In genomic region chr13:32986256-32986655, GRCm38 (mm10) we compare ENCODE assay signal across 27 mouse cellular contexts. TPM values are rescaled to one million over a fixed set of nuclear protein-coding genes. Genes with fewer than 3 reads are reported as not detected.
DNase-seq lines count a peak whose midpoint lies in the region; ATAC-seq and TF ChIP-seq lines count a peak whose summit lies in the region.
"Had no signal": no experiment of that assay in that cellular context is flagged by ENCODE, and none has a peak within 500 bp of the region (broad histone marks: within the 10 kb centered on the region; RNA-seq: fewer than 3 reads in every experiment).

No protein-coding gene starts in this region.

- TF ChIP-seq CTCF in MEL (IDR thresholded peaks at IDR 0.05 in 2 of 3, conservative IDR thresholded peaks at IDR 0.05 in 1 of 3; ENCODE audit: control insufficient read depth in 1 of 3, insufficient read depth in 1 of 3, low read depth in 2 of 3, low read length in 3 of 3, poor library complexity in 1 of 3, severe bottlenecking in 1 of 3), result no peak
- no peak for TF ChIP-seq CTCF in liver, embryonic 14.5 days (IDR thresholded peaks at IDR 0.05; ENCODE audit: low read depth)
- TF ChIP-seq CTCF in liver, postnatal 0 days (IDR thresholded peaks at IDR 0.05; ENCODE audit: low read depth), result no peak

- TF ChIP-seq EP300 in MEL (IDR thresholded peaks at IDR 0.05; ENCODE audit: low read depth in 1 of 2, low read length in 2 of 2), result peak; percentile 84
- peak; percentile 52 for TF ChIP-seq EP300 in liver, embryonic 14.5 days (IDR thresholded peaks at IDR 0.05; ENCODE audit: low read depth)
- peak; percentile 83 for TF ChIP-seq EP300 in liver, postnatal 0 days (IDR thresholded peaks at IDR 0.05; ENCODE audit: low read depth)

- DNase-seq in liver, embryonic 11.5 days (ENCODE audit: low spot score), result no peak
- no peak for DNase-seq in MEL (ENCODE audit: low read depth, low spot score)
- DNase-seq in liver, embryonic 14.5 days (ENCODE audit: low read depth in 3 of 3, low spot score in 3 of 3), result no peak
- DNase-seq in liver, postnatal 0 days, result no peak
- no peak for DNase-seq in urinary bladder, postnatal 10 days (ENCODE audit: low spot score)
- DNase-seq in gastrocnemius, adult 18-20 months (ENCODE audit: low spot score), result no peak
- DNase-seq: adrenal gland, adult 2 months; adrenal gland, postnatal 10 days; adrenal gland, postnatal 25 days; B cell, adult 2 months; cerebellum, adult 11 months; cerebellum, adult 18-20 months; cerebellum, adult 8-10 months; cerebellum, adult 9-11 months; cerebellum, postnatal 14 days; cerebellum, postnatal 36 days; embryo, embryonic 11 days had no signal

- H3K36me3 ChIP-seq in liver, embryonic 12.5 days, result no peaks in the 10 kb centered on the region
- H3K36me3 ChIP-seq in liver, embryonic 11.5 days (ENCODE audit: control insufficient read depth, insufficient read depth, low read length), result no peaks in the 10 kb centered on the region
- peaks cover 0 to 4% of the 10 kb centered on the region in 2 experiments; a peak in 2 of 4 replicates for H3K36me3 ChIP-seq in MEL (ENCODE audit: control insufficient read depth in 1 of 2, insufficient read depth in 2 of 2, low read length in 2 of 2)
- H3K36me3 ChIP-seq in liver, embryonic 14.5 days (replicated peaks; ENCODE audit: control insufficient read depth, insufficient read depth, low read depth), result no peaks in the 10 kb centered on the region
- H3K36me3 ChIP-seq in liver, postnatal 0 days (replicated peaks; ENCODE audit: insufficient read depth, low read length), result no peaks in the 10 kb centered on the region
- H3K36me3 ChIP-seq in forebrain, embryonic 12.5 days (replicated peaks), result no peaks in the 10 kb centered on the region
- H3K36me3 ChIP-seq: embryonic facial prominence, embryonic 13.5 days; embryonic facial prominence, embryonic 15.5 days; G1E had no signal

- no peak overlapping the region for H3K27ac ChIP-seq in liver, embryonic 12.5 days
- H3K27ac ChIP-seq in liver, embryonic 11.5 days (ENCODE audit: low read depth, low read length), result no peak overlapping the region
- no peak overlapping the region for H3K27ac ChIP-seq in MEL (ENCODE audit: control insufficient read depth, low read depth, low read length)
- no peak overlapping the region for H3K27ac ChIP-seq in liver, embryonic 14.5 days
- H3K27ac ChIP-seq in liver, postnatal 0 days (ENCODE audit: low read depth), result no peak overlapping the region
- H3K27ac ChIP-seq in forebrain, embryonic 12.5 days, result no peak overlapping the region
- H3K27ac ChIP-seq: embryonic facial prominence, embryonic 13.5 days; embryonic facial prominence, embryonic 15.5 days had no signal

- H3K27me3 ChIP-seq in liver, embryonic 12.5 days (replicated peaks), result no peaks in the 10 kb centered on the region
- H3K27me3 ChIP-seq in liver, embryonic 11.5 days (replicated peaks; ENCODE audit: control insufficient read depth, insufficient read depth, low read length), result no peaks in the 10 kb centered on the region
- no peaks in the 10 kb centered on the region for H3K27me3 ChIP-seq in MEL (ENCODE audit: control insufficient read depth in 1 of 2, insufficient read depth in 2 of 2, low read length in 2 of 2)
- no peaks in the 10 kb centered on the region for H3K27me3 ChIP-seq in liver, embryonic 14.5 days (ENCODE audit: control insufficient read depth, insufficient read depth, low read length)
- H3K27me3 ChIP-seq in liver, postnatal 0 days (ENCODE audit: insufficient read depth, low read length), result no peaks in the 10 kb centered on the region
- no peaks in the 10 kb centered on the region for H3K27me3 ChIP-seq in forebrain, embryonic 12.5 days
- H3K27me3 ChIP-seq: CH12.LX; embryonic facial prominence, embryonic 13.5 days; embryonic facial prominence, embryonic 15.5 days had no signal

- peaks cover 15% of the 10 kb centered on the region for H3K4me1 ChIP-seq in liver, embryonic 12.5 days
- no peaks in the 10 kb centered on the region for H3K4me1 ChIP-seq in liver, embryonic 11.5 days (replicated peaks; ENCODE audit: control insufficient read depth, insufficient read depth, low read length)
- H3K4me1 ChIP-seq in MEL (ENCODE audit: control insufficient read depth in 1 of 2, insufficient read depth in 2 of 2, low read length in 2 of 2), result peaks cover 5 to 15% of the 10 kb centered on the region in 2 experiments
- peaks cover 5 to 10% of the 10 kb centered on the region in 2 experiments; a peak in 3 of 4 replicates for H3K4me1 ChIP-seq in liver, embryonic 14.5 days (replicated peaks; ENCODE audit: control insufficient read depth in 2 of 2, insufficient read depth in 2 of 2, low read length in 1 of 2)
- 0 out of 2 replicates have a peak, but pooled peaks cover 3% of the 10 kb centered on the region for H3K4me1 ChIP-seq in liver, postnatal 0 days (ENCODE audit: insufficient read depth)
- H3K4me1 ChIP-seq in forebrain, embryonic 12.5 days, result no peaks in the 10 kb centered on the region
- H3K4me1 ChIP-seq: embryonic facial prominence, embryonic 13.5 days; embryonic facial prominence, embryonic 15.5 days had no signal

- no peak for TF ChIP-seq RAD21 in MEL (IDR thresholded peaks at IDR 0.05; ENCODE audit: low read depth, low read length)

- ATAC-seq in liver, embryonic 12.5 days, result peak; percentile 70; the same call in 1 of the 2 replicates
- ATAC-seq in liver, embryonic 11.5 days (replicated peaks; ENCODE audit: low FRiP score), result no peak
- no peak for ATAC-seq in liver, embryonic 14.5 days (ENCODE audit: insufficient read depth)
- no peak for ATAC-seq in liver, postnatal 0 days
- no peak for ATAC-seq in forebrain, embryonic 12.5 days (ENCODE audit: low FRiP score)
- ATAC-seq: CD4-positive, CD25-positive, alpha-beta regulatory T cell, adult 4 months; forebrain, embryonic 14.5 days; forebrain, embryonic 16.5 days had no signal

- no peak overlapping the region for H3K4me2 ChIP-seq in liver, embryonic 12.5 days
- H3K4me2 ChIP-seq in liver, embryonic 11.5 days, result no peak overlapping the region
- H3K4me2 ChIP-seq in liver, embryonic 14.5 days (ENCODE audit: low read depth), result no peak overlapping the region
- H3K4me2 ChIP-seq in liver, postnatal 0 days (ENCODE audit: low read depth, low read length), result no peak overlapping the region
- H3K4me2 ChIP-seq in forebrain, embryonic 12.5 days, result no peak overlapping the region
- H3K4me2 ChIP-seq: embryonic facial prominence, embryonic 13.5 days; embryonic facial prominence, embryonic 15.5 days had no signal

- TF ChIP-seq POLR2A in MEL (IDR thresholded peaks at IDR 0.05; ENCODE audit: control insufficient read depth in 1 of 2, insufficient read depth in 1 of 2, low read depth in 1 of 2, low read length in 2 of 2, poor library complexity in 1 of 2), result no peak

- no peak overlapping the region for H3K9ac ChIP-seq in liver, embryonic 12.5 days
- no peak overlapping the region for H3K9ac ChIP-seq in liver, embryonic 11.5 days (ENCODE audit: low read depth, low read length)
- no peak overlapping the region for H3K9ac ChIP-seq in MEL (ENCODE audit: control insufficient read depth, low read depth, low read length, poor library complexity, severe bottlenecking)
- H3K9ac ChIP-seq in liver, embryonic 14.5 days (replicated peaks), result no peak overlapping the region
- no peak overlapping the region for H3K9ac ChIP-seq in liver, postnatal 0 days (replicated peaks)
- no peak overlapping the region for H3K9ac ChIP-seq in forebrain, embryonic 12.5 days
- H3K9ac ChIP-seq: embryonic facial prominence, embryonic 13.5 days; embryonic facial prominence, embryonic 15.5 days had no signal

- no peak overlapping the region for H3K4me3 ChIP-seq in liver, embryonic 12.5 days
- no peak overlapping the region for H3K4me3 ChIP-seq in liver, embryonic 11.5 days (ENCODE audit: low read depth, low read length)
- no peak overlapping the region for H3K4me3 ChIP-seq in MEL (ENCODE audit: control insufficient read depth in 1 of 2, insufficient read depth in 1 of 2, low read depth in 2 of 2, low read length in 2 of 2)
- no peak overlapping the region for H3K4me3 ChIP-seq in liver, embryonic 14.5 days (ENCODE audit: insufficient read depth in 1 of 2, low read depth in 2 of 2, low read length in 2 of 2)
- no peak overlapping the region for H3K4me3 ChIP-seq in liver, postnatal 0 days (ENCODE audit: low read depth, low read length)
- H3K4me3 ChIP-seq in forebrain, embryonic 12.5 days (replicated peaks), result no peak overlapping the region
- H3K4me3 ChIP-seq: embryonic facial prominence, embryonic 13.5 days; embryonic facial prominence, embryonic 15.5 days had no signal

- H3K9me3 ChIP-seq in liver, embryonic 12.5 days (replicated peaks), result no peaks in the 10 kb centered on the region
- H3K9me3 ChIP-seq in liver, embryonic 11.5 days (ENCODE audit: control insufficient read depth, low read length), result no peaks in the 10 kb centered on the region
- H3K9me3 ChIP-seq in MEL (replicated peaks; ENCODE audit: insufficient read depth, low read length), result no peaks in the 10 kb centered on the region
- H3K9me3 ChIP-seq in liver, embryonic 14.5 days (ENCODE audit: control insufficient read depth, low read length), result no peaks in the 10 kb centered on the region
- H3K9me3 ChIP-seq in liver, postnatal 0 days (ENCODE audit: low read length), result no peaks in the 10 kb centered on the region
- H3K9me3 ChIP-seq in forebrain, embryonic 12.5 days, result no peaks in the 10 kb centered on the region
- H3K9me3 ChIP-seq: embryonic facial prominence, embryonic 13.5 days; embryonic facial prominence, embryonic 15.5 days; G1E had no signal

- H3K79me2 ChIP-seq in MEL (ENCODE audit: control insufficient read depth, insufficient read depth, low read length, poor library complexity), result no peaks in the 10 kb centered on the region

RNA-seq across cellular contexts. Expression of gene Serpinb9, which starts 16.8 kb away (rescaled TPM):
- polyA plus RNA-seq in liver, embryonic 12.5 days (2016; fragmentation: Nextera tagmentation; extraction: Ambion mirVana), result 2.1 and 2.4 TPM in 2 replicates
- 3.2 and 3.4 TPM in 2 replicates for polyA plus RNA-seq in liver, embryonic 11.5 days (2014; fragmentation: Nextera tagmentation; extraction: Ambion mirVana)
- 1.6 and 2.1 TPM in 2 replicates for total RNA-seq in MEL (2012; rRNA removed)
- polyA plus RNA-seq in MEL (2012; ENCODE audit: insufficient read depth in 1 of 2, insufficient read length in 2 of 2, low read depth in 1 of 2, low replicate concordance in 2 of 2, missing spikeins in 1 of 2), result 1 to 10 TPM in 1 of 2 experiments, not detected in 1; 2.9 TPM
- polyA plus RNA-seq in liver, embryonic 14.5 days (2012; rRNA removed), result 0.77 and 1.0 TPM in 2 replicates
- polyA plus RNA-seq in liver, embryonic 14.5 days (2014; fragmentation: Nextera tagmentation; extraction: Ambion mirVana), result 2.5 and 2.7 TPM in 2 replicates
- 1.7 and 2.2 TPM in 2 replicates for polyA plus RNA-seq in liver, postnatal 0 days (2015; fragmentation: Nextera tagmentation; extraction: Ambion mirVana)
- polyA plus RNA-seq in forebrain, embryonic 12.5 days (2016; fragmentation: Nextera tagmentation; extraction: Ambion mirVana), result 0.26 and 0.63 TPM in 2 replicates
- total RNA-seq in gastrocnemius, adult 18-20 months (2021), result 1 to 10 TPM; 1.8 to 2.8 TPM

RNA-seq across cellular contexts. Expression of gene Serpinb6b, which starts 21.2 kb away (rescaled TPM):
- 4.2 and 5.2 TPM in 2 replicates for polyA plus RNA-seq in liver, embryonic 12.5 days (2016; fragmentation: Nextera tagmentation; extraction: Ambion mirVana)
- polyA plus RNA-seq in liver, embryonic 11.5 days (2014; fragmentation: Nextera tagmentation; extraction: Ambion mirVana), result 3.8 and 6.4 TPM in 2 replicates
- total RNA-seq in MEL (2012; rRNA removed), result 0.20 and 0.27 TPM in 2 replicates
- polyA plus RNA-seq in MEL (2012; ENCODE audit: insufficient read depth in 1 of 2, insufficient read length in 2 of 2, low read depth in 1 of 2, low replicate concordance in 2 of 2, missing spikeins in 1 of 2), result 1 to 10 TPM in 1 of 2 experiments, not detected in 1; 1.2 TPM
- polyA plus RNA-seq in liver, embryonic 14.5 days (2012; rRNA removed), result 2.2 and 4.2 TPM in 2 replicates
- 5.3 and 5.5 TPM in 2 replicates for polyA plus RNA-seq in liver, embryonic 14.5 days (2014; fragmentation: Nextera tagmentation; extraction: Ambion mirVana)
- 2.9 TPM in 2 replicates for polyA plus RNA-seq in liver, postnatal 0 days (2015; fragmentation: Nextera tagmentation; extraction: Ambion mirVana)
- 0.49 and 0.52 TPM in 2 replicates for polyA plus RNA-seq in forebrain, embryonic 12.5 days (2016; fragmentation: Nextera tagmentation; extraction: Ambion mirVana)
- 1 to 10 TPM; 2.2 to 2.9 TPM for total RNA-seq in gastrocnemius, adult 18-20 months (2021)
- polyA plus RNA-seq: G1E had no signal

RNA-seq across cellular contexts. Expression of gene Serpinb9b, which starts 41.0 kb away (rescaled TPM):
- not detected in 2 replicates for polyA plus RNA-seq in liver, embryonic 12.5 days (2016; fragmentation: Nextera tagmentation; extraction: Ambion mirVana)
- not detected in 2 replicates for polyA plus RNA-seq in liver, embryonic 11.5 days (2014; fragmentation: Nextera tagmentation; extraction: Ambion mirVana)
- total RNA-seq in MEL (2012; rRNA removed), result 1.5 and 2.3 TPM in 2 replicates
- polyA plus RNA-seq in MEL (2012; ENCODE audit: insufficient read depth in 1 of 2, insufficient read length in 2 of 2, low read depth in 1 of 2, low replicate concordance in 2 of 2, missing spikeins in 1 of 2), result 1 to 10 TPM in 1 of 2 experiments, not detected in 1; 3.9 TPM
- 0.02 and 0.04 TPM in 2 replicates for polyA plus RNA-seq in liver, embryonic 14.5 days (2012; rRNA removed)
- not detected in 2 replicates for polyA plus RNA-seq in liver, embryonic 14.5 days (2014; fragmentation: Nextera tagmentation; extraction: Ambion mirVana)
- 0.15 TPM in 1 of 2 replicates, not detected in the other for polyA plus RNA-seq in liver, postnatal 0 days (2015; fragmentation: Nextera tagmentation; extraction: Ambion mirVana)
- polyA plus RNA-seq in forebrain, embryonic 12.5 days (2016; fragmentation: Nextera tagmentation; extraction: Ambion mirVana), result 0.05 TPM in 1 of 2 replicates, not detected in the other
- not detected for total RNA-seq in gastrocnemius, adult 18-20 months (2021)
- total RNA-seq: adrenal gland, postnatal 10 days; adrenal gland, postnatal 25 days; common myeloid progenitor, adult 5-6 weeks had no signal
- polyA plus RNA-seq: embryonic facial prominence, embryonic 13.5 days; G1E had no signal
